In genomic region chr3:144616654-144617425, GRCm38 (mm10) we compare ENCODE assay signal across 8 mouse cellular contexts. TPM values are rescaled to one million over a fixed set of nuclear protein-coding genes. Genes with fewer than 3 reads are reported as not detected.
DNase-seq lines count a peak whose midpoint lies in the region; ATAC-seq and TF ChIP-seq lines count a peak whose summit lies in the region.

No protein-coding gene starts in this region.

- dilution Hi-C loops in CH12.LX (cut with MboI; ENCODE audit: extremely low pct_ligation_motif_present, extremely low pct_unique_long_range_greater_than_20kb, low sequenced_read_pairs), result no loop called here

- DNase-seq in CH12.LX (ENCODE audit: extremely low read depth), result peak; percentile 84
- DNase-seq in c-Kit-positive CD71-positive TER-119-negative erythroid progenitor cells, embryonic 14.5 days (ENCODE audit: low read depth), result peak; percentile 71
- DNase-seq in heart, postnatal 0 days (ENCODE audit: low spot score), result peak; percentile 89
- peak; percentile 83 to 90 for DNase-seq in kidney, postnatal 36 days
- DNase-seq in liver, embryonic 14.5 days (ENCODE audit: low read depth in 3 of 3, low spot score in 3 of 3), result peak; percentile 57 to 62 (median 60)
- DNase-seq in neural tube, embryonic 11.5 days (ENCODE audit: low spot score), result peak; percentile 84

- H3K4me3 ChIP-seq in CH12.LX (replicated peaks in 1 of 3; ENCODE audit: low read depth in 2 of 3, low read length in 2 of 3, poor library complexity in 1 of 3), result no peak overlapping the region
- H3K4me3 ChIP-seq in forebrain, embryonic 12.5 days (replicated peaks), result no peak overlapping the region
- peak overlapping the region; percentile 21 for H3K4me3 ChIP-seq in heart, postnatal 0 days (ENCODE audit: low read depth, low read length)
- H3K4me3 ChIP-seq in liver, embryonic 14.5 days (ENCODE audit: insufficient read depth in 1 of 2, low read depth in 2 of 2, low read length in 2 of 2), result no peak overlapping the region
- H3K4me3 ChIP-seq in neural tube, embryonic 11.5 days (ENCODE audit: low read depth, low read length), result no peak overlapping the region
- no peak overlapping the region for H3K4me3 ChIP-seq in stomach, embryonic 16.5 days (replicated peaks; ENCODE audit: low read length)

- H3K27me3 ChIP-seq in CH12.LX (replicated peaks), result no peaks in the 10 kb centered on the region
- H3K27me3 ChIP-seq in forebrain, embryonic 12.5 days, result no peaks in the 10 kb centered on the region
- H3K27me3 ChIP-seq in heart, postnatal 0 days (ENCODE audit: control insufficient read depth, insufficient read depth, low read length), result no peaks in the 10 kb centered on the region
- no peaks in the 10 kb centered on the region for H3K27me3 ChIP-seq in liver, embryonic 14.5 days (ENCODE audit: control insufficient read depth, insufficient read depth, low read length)
- no peaks in the 10 kb centered on the region for H3K27me3 ChIP-seq in neural tube, embryonic 11.5 days (ENCODE audit: control insufficient read depth, insufficient read depth, low read length)
- H3K27me3 ChIP-seq in stomach, embryonic 16.5 days (ENCODE audit: control insufficient read depth, insufficient read depth, low read length), result no peaks in the 10 kb centered on the region

- H3K36me3 ChIP-seq in CH12.LX (replicated peaks in 1 of 2; ENCODE audit: control insufficient read depth in 1 of 2, insufficient read depth in 1 of 2, low read length in 1 of 2), result no peaks in the 10 kb centered on the region
- no peaks in the 10 kb centered on the region for H3K36me3 ChIP-seq in forebrain, embryonic 12.5 days (replicated peaks)
- H3K36me3 ChIP-seq in heart, postnatal 0 days (replicated peaks; ENCODE audit: control insufficient read depth, insufficient read depth, low read length), result no peaks in the 10 kb centered on the region
- no peaks in the 10 kb centered on the region for H3K36me3 ChIP-seq in liver, embryonic 14.5 days (replicated peaks; ENCODE audit: control insufficient read depth, insufficient read depth, low read depth)
- no peaks in the 10 kb centered on the region for H3K36me3 ChIP-seq in neural tube, embryonic 11.5 days (ENCODE audit: control insufficient read depth, insufficient read depth, low read length)
- H3K36me3 ChIP-seq in stomach, embryonic 16.5 days (ENCODE audit: control insufficient read depth, insufficient read depth, low read length), result no peaks in the 10 kb centered on the region

- no peaks in the 10 kb centered on the region for H3K79me2 ChIP-seq in CH12.LX (replicated peaks; ENCODE audit: control insufficient read depth, extremely low read depth, insufficient read depth, poor library complexity, severe bottlenecking)

- no peak overlapping the region for H3K4me2 ChIP-seq in CH12.LX (ENCODE audit: insufficient read depth, low read depth, poor library complexity, severe bottlenecking)
- H3K4me2 ChIP-seq in forebrain, embryonic 12.5 days, result no peak overlapping the region
- H3K4me2 ChIP-seq in heart, postnatal 0 days (ENCODE audit: low read depth, low read length), result peak overlapping the region; percentile 57
- no peak overlapping the region for H3K4me2 ChIP-seq in liver, embryonic 14.5 days (ENCODE audit: low read depth)
- H3K4me2 ChIP-seq in neural tube, embryonic 11.5 days (ENCODE audit: low read depth), result no peak overlapping the region
- H3K4me2 ChIP-seq in stomach, embryonic 16.5 days (ENCODE audit: low read depth, low read length), result no peak overlapping the region

- TF ChIP-seq CTCF in CH12.LX (conservative IDR thresholded peaks at IDR 0.05 in 1 of 2, IDR thresholded peaks at IDR 0.05 in 1 of 2; ENCODE audit: low read depth in 2 of 2, low read length in 2 of 2), result peak; percentile 97 to 98
- peak; percentile 99 for TF ChIP-seq CTCF in heart, postnatal 0 days (IDR thresholded peaks at IDR 0.05; ENCODE audit: low read depth)
- TF ChIP-seq CTCF in liver, embryonic 14.5 days (IDR thresholded peaks at IDR 0.05; ENCODE audit: low read depth), result peak; percentile 99

- peaks cover 3% of the 10 kb centered on the region for H3K9me3 ChIP-seq in CH12.LX (replicated peaks; ENCODE audit: low read length)
- H3K9me3 ChIP-seq in forebrain, embryonic 12.5 days, result no peaks in the 10 kb centered on the region
- H3K9me3 ChIP-seq in heart, postnatal 0 days (replicated peaks; ENCODE audit: control insufficient read depth, low read length), result no peaks in the 10 kb centered on the region
- H3K9me3 ChIP-seq in liver, embryonic 14.5 days (ENCODE audit: control insufficient read depth, low read length), result no peaks in the 10 kb centered on the region
- no peaks in the 10 kb centered on the region for H3K9me3 ChIP-seq in neural tube, embryonic 11.5 days (ENCODE audit: control insufficient read depth, low read length)
- H3K9me3 ChIP-seq in stomach, embryonic 16.5 days (replicated peaks; ENCODE audit: control insufficient read depth, low read length), result no peaks in the 10 kb centered on the region

- no peak overlapping the region for H3K9ac ChIP-seq in CH12.LX (ENCODE audit: insufficient read depth, low read depth)
- H3K9ac ChIP-seq in forebrain, embryonic 12.5 days, result no peak overlapping the region
- H3K9ac ChIP-seq in heart, postnatal 0 days (replicated peaks; ENCODE audit: low read depth, low read length), result 0 out of 2 replicates have a peak overlapping the region, but pooled peaks have one; percentile 22
- H3K9ac ChIP-seq in liver, embryonic 14.5 days (replicated peaks), result no peak overlapping the region
- H3K9ac ChIP-seq in neural tube, embryonic 11.5 days (ENCODE audit: low read length), result 0 out of 2 replicates have a peak overlapping the region, but pooled peaks have one; percentile 23
- H3K9ac ChIP-seq in stomach, embryonic 16.5 days (ENCODE audit: low read length), result no peak overlapping the region

- 30% methylated on average over 8 of the region's 8 CpGs for WGBS in forebrain, embryonic 12.5 days
- 67% methylated on average over 8 of the region's 8 CpGs for WGBS in heart, postnatal 0 days
- WGBS in liver, embryonic 14.5 days (ENCODE audit: insufficient replicate concordance), result 61% methylated on average over 8 of the region's 8 CpGs
- WGBS in neural tube, embryonic 11.5 days, result 59% methylated on average over 8 of the region's 8 CpGs
- WGBS in stomach, embryonic 16.5 days, result 66% methylated on average over 8 of the region's 8 CpGs

- TF ChIP-seq EP300 in CH12.LX (IDR thresholded peaks at IDR 0.05; ENCODE audit: low read length), result no peak
- no peak for TF ChIP-seq EP300 in heart, postnatal 0 days (IDR thresholded peaks at IDR 0.05; ENCODE audit: low read depth)
- no peak for TF ChIP-seq EP300 in liver, embryonic 14.5 days (IDR thresholded peaks at IDR 0.05; ENCODE audit: low read depth)

- peak; percentile 93 for TF ChIP-seq RAD21 in CH12.LX (IDR thresholded peaks at IDR 0.05; ENCODE audit: low read depth, low read length)

- no peak overlapping the region for H3K27ac ChIP-seq in CH12.LX (ENCODE audit: insufficient read depth, low read depth)
- H3K27ac ChIP-seq in forebrain, embryonic 12.5 days, result peak overlapping the region; percentile 75
- peak overlapping the region; percentile 68 for H3K27ac ChIP-seq in heart, postnatal 0 days (ENCODE audit: low read depth)
- H3K27ac ChIP-seq in liver, embryonic 14.5 days, result no peak overlapping the region
- H3K27ac ChIP-seq in neural tube, embryonic 11.5 days (ENCODE audit: low read depth, low read length), result peak overlapping the region; percentile 42; the same call in 1 of the 2 replicates
- peak overlapping the region; percentile 30; the same call in 1 of the 2 replicates for H3K27ac ChIP-seq in stomach, embryonic 16.5 days (ENCODE audit: low read length)

- H3K4me1 ChIP-seq in CH12.LX (ENCODE audit: control insufficient read depth in 1 of 2, insufficient read depth in 2 of 2), result peaks cover 0 to 4% of the 10 kb centered on the region in 2 experiments; a peak in 1 of 4 replicates
- H3K4me1 ChIP-seq in forebrain, embryonic 12.5 days, result peaks cover 12% of the 10 kb centered on the region
- H3K4me1 ChIP-seq in heart, postnatal 0 days (ENCODE audit: control insufficient read depth, insufficient read depth), result peaks cover 11% of the 10 kb centered on the region; the same call in 1 of the 2 replicates
- peaks cover 6 to 17% of the 10 kb centered on the region in 2 experiments for H3K4me1 ChIP-seq in liver, embryonic 14.5 days (replicated peaks; ENCODE audit: control insufficient read depth in 2 of 2, insufficient read depth in 2 of 2, low read length in 1 of 2)
- 0 out of 2 replicates have a peak, but pooled peaks cover 3% of the 10 kb centered on the region for H3K4me1 ChIP-seq in neural tube, embryonic 11.5 days (ENCODE audit: control insufficient read depth, insufficient read depth, low read length)
- peaks cover 18% of the 10 kb centered on the region; the same call in 1 of the 2 replicates for H3K4me1 ChIP-seq in stomach, embryonic 16.5 days (ENCODE audit: control insufficient read depth, insufficient read depth, low read length)

- peak; percentile 95 for ATAC-seq in forebrain, embryonic 12.5 days (ENCODE audit: low FRiP score)
- ATAC-seq in heart, postnatal 0 days (ENCODE audit: insufficient read depth, low read depth), result peak; percentile 89
- peak; percentile 66 for ATAC-seq in liver, embryonic 14.5 days (ENCODE audit: insufficient read depth)
- ATAC-seq in neural tube, embryonic 11.5 days (ENCODE audit: insufficient read depth, low FRiP score, low TSS enrichment), result peak; percentile 95
- peak; percentile 79 for ATAC-seq in stomach, embryonic 16.5 days (ENCODE audit: insufficient read depth, low FRiP score)

- no peak for TF ChIP-seq POLR2A in CH12.LX (IDR thresholded peaks at IDR 0.05; ENCODE audit: low read depth, low read length)

- in situ Hi-C loops in CH12.LX (cut with MboI; ENCODE audit: low pct_ligation_motif_present, low pct_unique_long_range_greater_than_20kb, low sequenced_read_pairs), result loop anchor here (5.0 kb wide), 2 partner anchors 85 to 160 kb away; no protein-coding TSS in a partner anchor

RNA-seq across cellular contexts. Expression of gene Selenof, which starts 46.7 kb away (rescaled TPM):
- total RNA-seq in CH12.LX (2012; rRNA removed), result 528 and 548 TPM in 2 replicates
- 1,358 and 1,567 TPM in 2 replicates for total RNA-seq in CH12.LX (2014; rRNA removed)
- polyA plus RNA-seq in CH12.LX (2012; ENCODE audit: insufficient read length, low read depth), result 671 and 678 TPM in 2 replicates
- polyA plus RNA-seq in forebrain, embryonic 12.5 days (2016; fragmentation: Nextera tagmentation; extraction: Ambion mirVana), result 467 and 480 TPM in 2 replicates
- 245 and 260 TPM in 2 replicates for total RNA-seq in heart, postnatal 0 days (2014; rRNA removed; ENCODE audit: low replicate concordance)
- 416 and 439 TPM in 2 replicates for polyA plus RNA-seq in heart, postnatal 0 days (2015; fragmentation: Nextera tagmentation; extraction: Ambion mirVana)
- polyA plus RNA-seq in liver, embryonic 14.5 days (2012; rRNA removed), result 72.6 and 141 TPM in 2 replicates
- polyA plus RNA-seq in liver, embryonic 14.5 days (2014; fragmentation: Nextera tagmentation; extraction: Ambion mirVana), result 243 and 263 TPM in 2 replicates
- 397 and 409 TPM in 2 replicates for polyA plus RNA-seq in neural tube, embryonic 11.5 days (2014; fragmentation: Nextera tagmentation; extraction: Ambion mirVana)
- 610 and 622 TPM in 2 replicates for polyA plus RNA-seq in stomach, embryonic 16.5 days (2015; fragmentation: Nextera tagmentation; extraction: Ambion mirVana)

RNA-seq across cellular contexts. Expression of gene Hs2st1, which starts 46.9 kb away (rescaled TPM):
- total RNA-seq in CH12.LX (2012; rRNA removed), result 17.6 and 20.4 TPM in 2 replicates
- total RNA-seq in CH12.LX (2014; rRNA removed), result 29.7 and 30.9 TPM in 2 replicates
- polyA plus RNA-seq in CH12.LX (2012; ENCODE audit: insufficient read length, low read depth), result 36.4 and 38.5 TPM in 2 replicates
- 35.7 and 39.1 TPM in 2 replicates for polyA plus RNA-seq in forebrain, embryonic 12.5 days (2016; fragmentation: Nextera tagmentation; extraction: Ambion mirVana)
- 9.0 and 16.1 TPM in 2 replicates for total RNA-seq in heart, postnatal 0 days (2014; rRNA removed; ENCODE audit: low replicate concordance)
- polyA plus RNA-seq in heart, postnatal 0 days (2015; fragmentation: Nextera tagmentation; extraction: Ambion mirVana), result 3.3 and 3.5 TPM in 2 replicates
- polyA plus RNA-seq in liver, embryonic 14.5 days (2012; rRNA removed), result 1.9 and 2.5 TPM in 2 replicates
- polyA plus RNA-seq in liver, embryonic 14.5 days (2014; fragmentation: Nextera tagmentation; extraction: Ambion mirVana), result 1.7 TPM in 2 replicates
- polyA plus RNA-seq in neural tube, embryonic 11.5 days (2014; fragmentation: Nextera tagmentation; extraction: Ambion mirVana), result 17.0 and 18.1 TPM in 2 replicates
- 8.2 and 10.5 TPM in 2 replicates for polyA plus RNA-seq in stomach, embryonic 16.5 days (2015; fragmentation: Nextera tagmentation; extraction: Ambion mirVana)

Comparison
In these comparisons a context has a peak if more than half of its experiments do, and no peak if none do; other contexts are left out.
1. H3K27ac ChIP-seq: peak in forebrain, embryonic 12.5 days (single experiment), heart, postnatal 0 days (single experiment), neural tube, embryonic 11.5 days (single experiment) and stomach, embryonic 16.5 days (single experiment); none in CH12.LX (single experiment) and liver, embryonic 14.5 days (single experiment).
2. H3K9ac ChIP-seq: peak in heart, postnatal 0 days (single experiment) and neural tube, embryonic 11.5 days (single experiment); none in CH12.LX (single experiment), forebrain, embryonic 12.5 days (single experiment), liver, embryonic 14.5 days (single experiment) and stomach, embryonic 16.5 days (single experiment).
3. Peak in every context shown above with its lines, with median percentiles within 50 percentile points of each other: DNase-seq, CTCF ChIP-seq and ATAC-seq.